Mouse (Mus musculus): ENCODE measurements at regions not wholly inside any gene's neighbourhood (a gene's known extent, or its start where the extent isn't known, plus 50 kb on each side); places are given as distances from the start of the nearest gene placed in this dataset.

DNA sequence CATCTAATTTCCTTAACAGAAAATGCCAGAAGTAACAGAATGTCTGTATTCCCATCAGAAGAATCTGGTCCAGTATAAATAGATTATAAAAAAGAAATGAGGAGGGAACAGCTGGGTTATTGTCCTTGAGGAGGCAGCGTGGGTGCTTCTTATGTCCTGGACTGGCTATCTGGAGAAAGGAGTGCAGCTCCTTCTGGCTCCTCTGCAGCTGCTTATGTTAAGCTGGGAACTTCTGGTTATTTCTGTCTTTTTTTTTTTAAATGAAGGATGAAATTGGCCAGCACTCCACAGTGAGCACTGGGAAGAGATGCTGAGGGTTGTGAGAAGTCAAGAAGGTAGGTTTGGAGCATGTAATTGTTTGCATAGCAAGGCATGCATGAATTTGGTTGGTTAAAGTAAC lies 441.5 kb downstream of the Ebf1 start:
- DNase-seq (ENCODE audit: low spot score), result no peak

DNA sequence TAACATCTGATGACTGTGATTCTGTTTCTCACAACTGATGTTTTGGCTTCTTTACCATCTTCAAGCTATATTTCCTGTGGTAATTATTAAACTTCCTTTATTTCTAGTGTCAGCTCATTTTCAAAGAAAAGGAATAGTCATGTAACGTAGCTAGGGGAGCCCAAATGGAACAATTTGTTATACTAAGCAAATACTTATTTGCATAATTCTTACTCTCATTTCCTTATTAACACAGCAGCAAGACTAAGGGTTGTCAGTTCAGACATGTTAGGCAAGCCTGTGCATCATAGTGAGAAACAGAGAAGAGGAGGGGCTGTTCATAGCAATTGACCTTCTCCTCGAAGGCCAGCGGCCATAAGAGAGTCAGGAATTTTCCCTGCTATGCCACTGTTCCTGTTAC lies 449.5 kb downstream of the Ebf1 start:
- DNase-seq (ENCODE audit: low spot score), result no peak

DNA sequence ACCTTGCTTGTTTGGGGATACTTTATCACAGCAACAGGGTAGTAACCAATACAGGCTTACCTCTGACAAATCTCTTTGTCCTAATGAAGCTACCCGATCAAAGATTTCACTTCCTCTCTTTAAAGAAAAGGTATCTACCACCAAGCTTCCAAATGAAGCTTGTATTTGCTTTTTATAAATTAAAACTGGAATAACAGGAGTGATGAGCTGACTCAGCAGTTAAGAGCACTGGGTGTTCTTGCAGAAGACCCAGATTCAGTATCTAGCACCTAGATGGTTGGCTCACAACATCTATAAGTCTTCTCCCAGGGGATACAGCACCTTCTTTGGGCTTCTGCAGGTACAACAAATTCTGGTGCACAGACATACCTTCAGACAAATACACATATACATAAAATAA lies 453.2 kb downstream of the Ebf1 start:
- no peak for DNase-seq (ENCODE audit: low spot score)

DNA sequence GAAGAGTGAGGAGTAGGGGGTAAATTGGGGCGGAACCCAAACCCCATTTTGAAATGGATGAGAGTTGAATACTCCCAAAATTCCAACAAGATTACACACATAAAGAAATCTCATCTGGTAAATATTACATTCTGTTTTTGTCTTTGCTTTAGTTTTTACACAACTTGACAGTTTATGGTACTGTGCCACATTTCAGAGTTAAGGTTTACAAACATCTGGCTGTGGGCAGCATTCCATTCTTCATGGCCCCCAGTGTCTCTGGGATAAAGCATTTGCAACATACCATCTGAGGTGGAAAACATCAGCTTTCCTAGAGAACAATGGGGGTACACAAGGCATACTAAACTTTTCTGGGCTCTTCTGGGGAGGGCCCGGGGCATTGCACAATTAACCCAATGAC lies 454.1 kb downstream of the Ebf1 start:
- DNase-seq (ENCODE audit: low spot score), result no peak

DNA sequence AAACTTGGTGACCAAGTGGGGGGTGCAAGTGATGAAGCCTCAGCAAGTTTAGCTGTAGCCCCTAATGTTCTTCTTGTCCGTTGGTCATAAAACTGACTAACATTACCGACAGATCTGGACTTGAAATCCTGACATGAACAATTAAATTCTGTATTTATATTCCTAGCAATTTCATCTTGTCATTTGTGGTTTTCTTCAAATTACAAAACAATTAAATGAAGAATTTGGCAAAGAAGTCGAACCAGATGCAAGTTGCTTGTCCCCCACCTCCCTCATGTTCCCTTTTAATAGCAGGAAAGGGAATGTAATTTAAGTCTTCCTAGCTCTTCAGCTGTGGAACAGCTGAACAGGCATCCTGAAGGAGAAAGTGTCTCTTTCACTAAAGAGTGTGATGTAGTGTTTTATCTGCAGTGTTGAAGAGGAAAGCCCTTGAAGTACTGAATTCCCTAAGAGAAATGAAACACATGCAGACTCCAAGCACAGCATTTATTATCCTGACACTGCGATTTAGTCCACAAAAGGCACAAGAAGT lies 467.5 kb downstream of the Ebf1 start:
- DNase-seq (ENCODE audit: low spot score), result no peak

DNA sequence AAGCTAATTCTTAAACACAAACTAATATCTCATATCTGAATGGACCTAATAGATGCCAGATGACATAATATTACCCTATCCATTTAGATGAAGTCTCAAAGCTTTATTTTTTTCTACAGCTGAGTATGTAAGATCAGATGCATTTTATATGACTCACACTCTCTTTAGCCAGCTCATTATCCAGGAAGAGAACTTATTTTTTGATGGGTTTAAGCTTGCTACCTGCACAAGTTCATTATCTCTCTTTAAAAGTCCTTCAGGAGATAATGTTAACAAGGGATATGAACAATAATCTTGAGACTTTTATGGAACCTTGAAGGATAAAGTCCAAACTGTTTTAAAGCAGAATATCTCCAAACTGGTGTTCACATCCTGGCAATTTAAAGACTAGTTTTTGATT lies 468.0 kb downstream of the Ebf1 start:
- no peak for DNase-seq (ENCODE audit: low spot score)

DNA sequence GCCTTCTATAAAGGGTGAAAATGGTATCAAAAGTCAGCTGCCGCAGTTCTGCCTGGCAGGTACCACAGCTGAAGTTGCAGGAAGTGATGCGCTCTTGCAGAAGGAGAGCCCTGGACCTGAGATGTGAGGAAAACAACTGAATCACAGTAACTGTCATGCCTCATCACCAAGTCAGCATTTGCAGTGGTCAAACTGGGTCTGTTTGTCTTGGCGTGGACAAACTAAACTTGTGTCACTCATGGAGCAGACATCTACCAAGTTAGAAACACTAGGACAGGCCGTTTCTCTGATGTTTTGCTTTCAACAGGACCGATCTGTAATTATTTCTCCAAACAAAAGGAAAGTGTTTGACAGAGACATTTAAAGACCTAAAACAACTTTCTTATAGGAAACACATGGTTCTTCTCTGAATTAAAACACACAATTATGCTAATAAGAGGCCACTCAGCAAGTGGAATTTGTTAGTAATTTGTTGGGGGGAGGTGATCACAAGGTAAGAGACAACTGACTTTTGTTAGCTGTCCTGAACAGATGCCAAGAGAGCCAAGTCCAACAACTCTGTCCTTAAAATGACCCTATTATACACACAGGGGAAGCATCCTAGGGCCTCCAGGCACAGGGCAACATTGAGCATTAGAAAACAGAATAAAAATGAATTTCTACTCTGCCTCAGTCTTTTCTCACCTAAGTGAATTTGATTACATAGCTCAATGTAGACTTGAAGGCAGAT lies 470.2 kb downstream of the Ebf1 start:
- no peak for DNase-seq (ENCODE audit: low spot score)

DNA sequence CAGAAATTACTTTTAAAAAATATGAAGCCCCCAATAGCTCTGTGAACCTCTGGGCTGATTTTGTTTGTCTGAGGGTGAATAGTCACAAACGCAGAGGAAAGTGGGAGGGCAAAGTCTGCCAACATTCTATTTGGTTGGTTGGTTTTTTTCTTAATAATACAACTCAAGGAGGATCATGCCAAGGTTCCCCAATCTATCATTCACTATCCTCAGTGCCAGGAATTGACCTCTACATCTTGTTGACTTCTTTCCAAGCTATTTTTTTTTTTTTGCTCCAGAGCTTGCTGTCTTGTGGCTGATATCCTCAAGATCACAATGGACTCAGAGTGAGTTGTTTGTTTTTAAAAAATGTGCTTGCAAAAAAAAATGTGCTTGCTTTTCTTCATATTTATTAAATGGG lies 471.2 kb downstream of the Ebf1 start:
- DNase-seq (ENCODE audit: low spot score), result no peak

DNA sequence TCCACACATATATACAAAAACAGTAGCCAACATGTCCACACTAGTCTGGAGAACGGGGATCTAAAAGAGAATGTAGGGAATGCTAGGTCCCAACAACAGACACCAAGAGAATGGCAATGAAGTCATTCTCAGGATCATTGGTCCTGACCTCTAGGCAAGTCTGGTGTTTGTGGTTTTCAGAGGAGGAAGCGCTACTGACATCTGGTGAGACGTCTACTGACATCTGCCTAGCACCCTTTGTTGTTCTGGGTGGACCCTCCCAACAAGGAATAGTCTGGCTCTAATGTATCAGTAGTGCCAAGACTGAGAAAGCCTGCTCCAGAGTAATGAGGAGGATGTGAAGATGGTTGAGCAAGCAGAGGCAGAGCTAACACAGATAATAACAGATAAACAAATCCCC lies 472.4 kb downstream of the Ebf1 start:
- no peak for DNase-seq (ENCODE audit: low spot score)

DNA sequence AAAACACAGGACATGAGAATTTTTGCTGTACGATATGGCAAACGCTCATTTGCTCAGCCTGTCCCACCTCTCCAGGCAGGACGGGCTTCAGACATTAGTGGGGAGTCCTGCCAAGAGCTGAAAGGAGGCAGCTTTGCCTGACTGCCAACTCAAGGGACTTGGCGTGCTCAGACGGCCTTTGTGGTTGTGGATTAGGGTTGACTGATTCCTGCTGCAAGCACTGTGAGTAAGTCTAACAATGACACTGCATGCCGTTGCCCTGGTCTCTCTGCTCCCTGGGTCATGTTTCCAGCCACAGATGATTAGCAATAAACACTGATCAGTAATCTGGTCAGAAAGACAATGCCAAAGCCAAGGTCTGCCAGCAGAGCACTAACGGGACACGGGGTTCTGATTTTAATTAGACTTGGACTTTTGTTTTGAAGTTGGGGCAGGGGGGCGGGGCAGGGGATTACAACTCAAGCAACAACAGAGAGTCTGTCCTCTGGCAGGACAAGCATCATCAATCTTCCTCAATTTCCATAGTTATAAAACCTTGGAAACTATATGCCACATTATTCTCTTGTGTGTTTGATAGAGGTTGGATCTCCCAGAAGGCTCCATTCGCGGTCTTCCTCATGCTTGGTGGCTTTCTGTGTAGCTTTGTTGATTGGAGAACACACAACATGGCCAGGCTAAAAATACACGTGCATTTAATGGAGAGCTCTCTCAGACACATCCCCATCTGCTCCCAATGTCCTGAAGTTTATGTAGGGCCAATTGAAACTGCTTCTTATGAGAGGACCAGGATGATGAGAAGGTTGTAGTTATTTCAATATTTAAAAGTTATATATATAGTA lies 486.6 kb downstream of the Ebf1 start:
- no peak for DNase-seq (ENCODE audit: low spot score)

DNA sequence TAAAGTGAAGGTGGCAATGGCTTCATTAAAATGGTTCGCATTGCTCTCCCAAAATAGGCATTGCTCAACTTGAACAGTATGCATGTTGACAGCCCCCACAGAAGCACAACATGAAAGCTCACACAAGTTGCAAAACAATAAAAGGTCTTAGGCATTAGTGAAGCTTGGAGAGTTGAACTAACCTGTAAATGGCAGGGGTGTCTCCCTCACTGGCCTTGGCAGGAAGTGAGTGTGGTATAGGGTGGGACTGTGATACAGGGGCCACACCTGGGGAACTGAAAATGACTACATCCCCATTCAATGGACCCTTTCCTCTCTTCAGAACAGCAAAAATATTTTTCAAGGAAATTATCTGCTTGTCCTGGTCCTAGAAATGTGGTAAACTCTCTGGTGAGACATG lies 499.6 kb downstream of the Ebf1 start:
- no peak for DNase-seq (ENCODE audit: low spot score)

DNA sequence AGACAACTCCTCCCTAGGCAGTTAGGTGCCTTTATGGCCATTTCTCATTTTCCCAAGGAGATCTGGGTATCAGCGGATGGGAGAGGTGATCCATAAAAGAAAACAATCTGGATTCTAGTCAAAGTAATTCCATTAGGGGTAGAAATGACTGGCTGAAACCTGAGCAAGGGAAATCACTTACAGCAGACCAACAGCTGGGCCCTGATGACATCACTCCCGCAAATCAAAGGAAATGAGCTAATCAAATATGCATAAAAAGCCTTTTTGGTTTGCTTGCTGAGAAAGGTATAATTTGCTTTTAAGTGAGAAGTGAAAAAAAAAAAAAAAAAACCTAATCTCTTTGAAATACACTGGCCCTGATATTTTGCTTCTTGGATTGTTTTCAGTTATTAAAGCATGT lies 506.2 kb downstream of the Ebf1 start:
- DNase-seq (ENCODE audit: low spot score), result no peak

DNA sequence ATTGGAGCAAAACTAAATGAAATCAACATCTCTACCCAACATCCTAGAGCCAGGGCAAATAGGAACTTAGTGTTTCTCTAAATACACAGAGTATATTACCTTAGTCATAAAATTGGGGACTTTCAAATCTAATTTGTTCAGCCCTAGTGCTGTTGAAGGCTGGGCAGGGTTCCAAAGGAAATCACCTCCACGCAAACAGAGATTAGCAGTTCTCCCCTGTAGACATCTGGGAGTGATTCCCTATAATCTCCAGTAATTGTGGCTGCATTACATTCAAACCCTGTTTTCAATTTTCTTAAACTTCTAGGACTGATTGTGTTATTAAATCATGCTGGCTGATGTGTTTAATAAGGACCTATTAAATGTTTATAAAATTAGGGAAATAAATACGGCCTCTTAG lies 519.7 kb downstream of the Ebf1 start:
- no peak for DNase-seq (ENCODE audit: low spot score)

DNA sequence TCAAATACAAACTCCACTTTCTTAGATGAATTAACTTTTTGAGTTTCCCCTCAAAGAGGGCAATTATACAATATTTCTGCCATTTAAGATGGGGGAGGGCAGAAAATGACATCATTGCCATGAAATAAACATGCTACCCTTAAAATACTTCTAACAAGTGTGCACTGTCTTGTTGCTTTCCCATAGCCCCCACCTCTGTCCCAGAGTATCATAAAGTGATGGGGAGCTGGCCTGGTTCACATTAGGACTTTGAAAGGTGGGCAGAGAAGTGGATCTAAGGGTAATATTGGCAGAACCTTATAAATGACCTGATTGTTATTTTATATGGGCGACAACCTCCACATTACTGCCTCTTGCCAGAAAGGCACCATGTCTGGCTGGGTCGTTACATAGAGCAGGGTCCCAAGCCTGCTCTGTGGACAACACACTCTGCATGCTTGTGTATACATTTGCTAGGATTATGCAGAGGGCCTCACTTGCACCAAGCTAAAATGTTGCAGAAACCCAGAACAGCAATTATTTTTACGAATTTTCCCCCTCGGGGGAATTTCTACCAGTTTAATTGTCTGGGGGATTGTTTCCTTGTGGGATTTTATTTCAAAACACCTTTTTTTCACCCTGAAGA lies 521.3 kb downstream of the Ebf1 start:
- DNase-seq (ENCODE audit: low spot score), result no peak

DNA sequence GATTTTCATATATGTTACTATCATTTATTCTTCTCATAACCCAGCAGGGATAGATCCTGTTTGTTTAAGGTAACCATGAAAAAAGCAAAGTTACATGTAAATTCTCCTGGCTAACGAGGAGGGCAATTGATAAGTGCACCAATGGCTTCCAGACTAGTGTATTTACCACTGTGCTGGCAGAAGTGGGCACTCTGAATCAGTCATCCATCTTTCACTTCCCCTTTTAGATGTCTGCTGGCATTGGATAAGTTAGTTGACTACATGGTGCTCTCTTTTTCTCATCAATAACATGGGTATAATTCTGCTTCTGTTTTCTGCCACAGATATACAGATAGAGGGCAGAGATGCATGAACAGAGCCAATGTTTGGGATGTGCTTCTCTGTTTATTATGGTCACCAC lies 523.4 kb downstream of the Ebf1 start:
- DNase-seq (ENCODE audit: low spot score), result no peak

DNA sequence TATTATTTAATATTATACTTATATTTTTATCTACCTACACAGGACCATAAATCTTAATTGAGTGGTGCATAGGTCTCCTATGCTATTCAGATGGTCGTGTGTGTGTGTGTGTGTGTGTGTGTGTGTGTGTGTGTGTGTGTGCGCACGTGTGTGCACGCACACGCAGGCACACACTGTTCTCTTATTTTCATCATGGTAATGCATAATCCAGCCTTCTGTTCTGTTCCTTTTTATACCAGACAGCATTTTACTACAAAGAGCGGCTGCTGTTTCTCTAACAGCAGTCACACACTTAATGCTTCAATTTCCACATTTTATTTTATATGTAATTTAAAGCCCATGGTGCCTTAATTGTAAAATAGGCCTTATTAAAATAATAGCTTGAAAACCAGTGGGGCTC lies 537.0 kb downstream of the Ebf1 start:
- DNase-seq (ENCODE audit: low spot score), result no peak

DNA sequence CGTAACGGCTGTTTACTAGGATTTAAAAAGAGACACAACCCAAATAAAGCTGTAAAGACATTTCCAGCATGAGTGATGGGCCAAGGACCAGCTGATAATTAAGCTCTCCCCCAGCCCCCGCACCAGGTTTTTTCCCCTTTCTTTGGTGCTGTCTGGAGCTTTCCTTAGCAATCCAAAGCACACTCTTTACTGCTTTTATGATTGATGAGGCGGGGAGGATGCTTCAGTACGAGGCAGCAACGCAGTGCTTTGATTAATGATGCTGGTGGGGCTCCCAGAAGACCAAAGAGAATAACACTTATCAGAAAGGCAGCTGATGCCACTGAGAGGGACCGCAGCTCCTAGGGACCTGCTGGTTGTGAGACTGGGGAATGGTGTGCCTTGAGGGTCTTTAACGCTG lies 537.4 kb downstream of the Ebf1 start:
- DNase-seq (ENCODE audit: low spot score), result no peak

DNA sequence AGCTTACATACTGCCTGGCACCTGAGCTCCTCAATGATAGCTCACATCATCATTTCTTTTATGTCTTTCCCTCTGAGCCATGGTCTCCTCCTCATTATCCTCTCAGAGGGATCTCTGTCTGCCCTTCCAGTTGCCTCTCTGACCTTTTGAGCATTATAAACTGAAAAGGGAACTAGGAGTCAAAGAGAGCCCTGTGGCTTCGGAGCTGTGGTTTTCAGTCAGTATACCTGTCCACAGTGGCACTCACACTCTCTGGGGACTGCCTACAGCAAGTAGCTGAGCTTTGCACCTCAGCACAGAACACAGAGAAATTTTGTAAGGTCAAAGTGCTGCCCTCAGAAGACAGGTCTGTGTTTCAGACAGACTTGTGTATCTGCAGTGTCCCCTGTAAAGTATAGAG lies 538.7 kb downstream of the Ebf1 start:
- DNase-seq (ENCODE audit: low spot score), result no peak

DNA sequence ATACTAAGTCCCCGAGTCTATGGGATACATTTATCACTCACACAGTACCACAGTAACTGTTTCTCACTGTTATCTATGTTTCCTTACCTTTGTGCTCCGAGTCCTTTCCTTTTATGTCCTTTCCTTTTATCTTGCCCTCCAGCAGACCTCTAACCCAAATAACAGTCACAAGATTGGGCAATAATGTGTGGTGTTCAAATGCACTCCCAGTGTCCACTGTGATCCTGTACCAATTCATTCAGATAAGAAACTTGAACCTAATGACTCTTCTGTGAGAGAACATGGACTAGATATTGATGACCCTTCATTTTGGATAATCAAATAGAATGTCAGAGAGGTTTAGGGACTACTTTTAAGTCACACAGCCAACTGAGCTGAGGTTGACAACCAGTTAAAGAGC lies 541.2 kb downstream of the Ebf1 start:
- no peak for DNase-seq (ENCODE audit: low spot score)

DNA sequence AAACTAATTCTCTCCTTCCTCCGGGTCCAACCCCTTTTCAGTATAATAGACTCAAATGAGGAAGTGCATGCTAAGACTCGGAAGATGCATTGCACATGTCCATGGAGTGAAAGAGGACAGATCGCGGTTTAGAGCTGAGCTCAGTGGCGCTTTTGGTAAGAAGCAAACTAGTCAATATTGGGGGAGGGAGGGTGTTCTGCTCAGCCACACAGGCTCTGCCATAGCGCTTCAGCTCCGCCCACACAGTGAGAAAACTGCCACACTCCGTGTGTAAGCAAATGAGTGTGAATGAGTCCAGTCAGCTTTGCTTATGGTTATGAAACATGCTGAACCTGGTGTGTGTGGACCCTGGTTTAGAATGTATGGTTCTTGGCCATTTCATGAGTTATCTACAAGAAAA lies 543.8 kb downstream of the Ebf1 start:
- DNase-seq (ENCODE audit: low spot score), result no peak

DNA sequence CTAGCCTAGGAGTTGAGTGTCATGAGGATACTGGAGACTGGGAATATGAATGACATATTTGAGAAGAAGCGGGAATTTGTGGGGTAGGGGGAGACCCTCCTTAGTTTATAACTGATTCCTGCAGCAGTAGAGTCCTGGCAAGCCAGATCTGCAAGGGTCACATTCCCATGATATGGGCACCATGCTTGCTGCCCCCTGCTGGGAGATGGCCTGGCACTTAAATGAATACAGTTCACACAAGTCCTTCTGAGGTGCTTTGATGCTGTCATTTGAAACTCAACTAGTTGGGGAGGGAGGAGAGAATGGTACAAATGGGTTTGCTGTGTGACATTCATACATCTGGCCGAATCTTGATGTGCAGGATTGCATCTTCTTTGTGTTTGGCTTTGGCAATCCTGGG lies 556.4 kb downstream of the Ebf1 start:
- no peak for DNase-seq (ENCODE audit: low spot score)

DNA sequence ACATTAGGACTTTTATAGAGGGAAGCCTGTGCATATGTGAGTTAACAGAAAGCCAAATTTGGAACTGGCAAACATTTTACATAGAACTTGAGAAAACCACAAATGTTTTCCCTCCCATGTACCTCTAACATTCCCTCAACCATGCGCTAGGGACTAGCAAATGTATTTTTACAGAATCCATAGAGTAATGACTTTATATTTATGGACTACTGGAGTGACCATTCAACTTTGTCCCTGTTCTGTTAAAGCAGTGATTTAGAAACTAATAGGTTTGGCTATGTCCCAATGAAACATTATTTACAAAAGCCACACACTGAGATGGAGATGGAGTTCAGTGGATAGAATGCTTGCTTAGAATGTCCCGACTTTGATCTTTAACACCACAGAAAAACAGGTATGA lies 557.0 kb downstream of the Ebf1 start:
- DNase-seq (ENCODE audit: low spot score), result no peak

Measured in thymus, postnatal 0 days (tissue).